Mouse (Mus musculus) midbrain, embryonic 13.5 days (tissue): ENCODE data around the gene Bach2. TPM values are rescaled to one million over a fixed set of nuclear protein-coding genes. Genes with fewer than 3 reads are reported as not detected.

Experiments
- ATAC-seq: fragments of 200-750 bp; cut with Nextera tagmentation; 2 replicates; pipeline ENCODE4 v1.8.0; 2017; ENCODE audit warnings: mild to moderate bottlenecking, moderate TSS enrichment, moderate library complexity
- H3K27ac ChIP-seq: fragments of 300-500 bp; sonication (generic); 2 replicates; pipeline ENCODE4 v1.5.1; 2015; ENCODE audit warnings: inconsistent platforms, mild to moderate bottlenecking, moderate library complexity
- H3K27me3 ChIP-seq: fragments of 300-500 bp; sonication (generic); 2 replicates; pipeline ENCODE4 v1.6.1; 2015; ENCODE audit warnings: mild to moderate bottlenecking, inconsistent platforms
- H3K36me3 ChIP-seq: fragments of 300-500 bp; sonication (generic); 2 replicates; pipeline ENCODE4 v1.6.1; 2015; ENCODE audit warnings: mild to moderate bottlenecking, inconsistent platforms
- H3K4me1 ChIP-seq: fragments of 300-500 bp; sonication (generic); replicated peaks from 2 replicates; pipeline ENCODE4 v1.6.1; 2015; ENCODE audit warnings: inconsistent platforms
- H3K4me2 ChIP-seq: fragments of 300-500 bp; sonication (generic); replicated peaks from 2 replicates; pipeline ENCODE4 v1.6.1; 2015; ENCODE audit warnings: moderate library complexity, mild to moderate bottlenecking, inconsistent platforms
- H3K4me3 ChIP-seq: fragments of 300-500 bp; sonication (generic); replicated peaks from 2 replicates; pipeline ENCODE4 v1.5.1; 2015; ENCODE audit warnings: mild to moderate bottlenecking, inconsistent platforms
- H3K9ac ChIP-seq: fragments of 300-500 bp; sonication (generic); replicated peaks from 2 replicates; pipeline ENCODE4 v1.6.1; 2015; ENCODE audit warnings: mild to moderate bottlenecking, inconsistent platforms
- H3K9me3 ChIP-seq: fragments of 300-500 bp; sonication (generic); 2 replicates; pipeline ENCODE4 v1.6.1; 2016; ENCODE audit warnings: mild to moderate bottlenecking, inconsistent platforms
- WGBS: fragments of 180-500 bp; shearing (Covaris S2); methylation state at CpG from one replicate; pipeline ENCODE4 v1.1.7; 2015; 5-methylcytosine and 5-hydroxymethylcytosine counted together
- polyA plus RNA-seq: library from polyadenylated mRNA; unstranded; fragments of >200 nt; fragmentation: Nextera tagmentation; extraction: Ambion mirVana; gene quantifications from 2 replicates; pipeline ENCODE4 v1.2.1, GENCODE M21; 2015

Gene Bach2
- polyA plus RNA-seq, 1 experiment from 2014 or later, result 22.7 TPM

- Histone ChIP-seq H3K4me2 (no peak overlapping the region), H3K4me1 (no peaks in the 10 kb centered on the region), H3K27me3 (no peaks in the 10 kb centered on the region), H3K27ac (no peak overlapping the region), H3K9ac (no peak overlapping the region), H3K36me3 (peaks cover 22% of the 10 kb centered on the region), H3K4me3 (no peak overlapping the region), H3K9me3 (no peaks in the 10 kb centered on the region)
- WGBS, result 82% methylated on average over 4 of the region's 4 CpGs
- no peak for ATAC-seq
These were observed 263.6 kb downstream of the Bach2 start for GRCm38 (mm10) chr4:32502181-32502580.

GRCm38 (mm10) chr4:32504236-32504635, 265.6 kb downstream of the Bach2 start:
- H3K9ac ChIP-seq, result no peak overlapping the region
- H3K4me3 ChIP-seq, result no peak overlapping the region
- WGBS, result 95% methylated on average over 11 of the region's 11 CpGs
- no peak for ATAC-seq
- no peak overlapping the region for H3K27ac ChIP-seq
- no peaks in the 10 kb centered on the region for H3K27me3 ChIP-seq
- H3K36me3 ChIP-seq, result peaks cover 22% of the 10 kb centered on the region
- peaks cover 18% of the 10 kb centered on the region for H3K4me1 ChIP-seq
- H3K9me3 ChIP-seq, result no peaks in the 10 kb centered on the region
- H3K4me2 ChIP-seq, result no peak overlapping the region

- H3K27ac ChIP-seq, result no peak overlapping the region
- no peak overlapping the region for H3K4me2 ChIP-seq
- H3K4me1 ChIP-seq, result peaks cover 27% of the 10 kb centered on the region
These were observed 267.8 kb downstream of the Bach2 start for GRCm38 (mm10) chr4:32506306-32506808.

GRCm38 (mm10) chr4:32507041-32507440, 268.4 kb downstream of the Bach2 start:
- ATAC-seq, result no peak
- 90% methylated on average over 6 of the region's 6 CpGs for WGBS
- Histone ChIP-seq H3K9me3 (no peaks in the 10 kb centered on the region), H3K27me3 (no peaks in the 10 kb centered on the region), H3K4me2 (no peak overlapping the region), H3K9ac (no peak overlapping the region), H3K36me3 (peaks cover 18% of the 10 kb centered on the region), H3K4me3 (no peak overlapping the region), H3K27ac (no peak overlapping the region), H3K4me1 (peaks cover 30% of the 10 kb centered on the region)

More at GRCm38 (mm10) chr4:32506306-32506808, 267.8 kb downstream of the Bach2 start:
- peaks cover 22% of the 10 kb centered on the region for H3K36me3 ChIP-seq
- no peaks in the 10 kb centered on the region for H3K9me3 ChIP-seq
- WGBS, result 92% methylated on average over 7 of the region's 7 CpGs
- ATAC-seq, result no peak
- no peak overlapping the region for H3K4me3 ChIP-seq
- H3K27me3 ChIP-seq, result no peaks in the 10 kb centered on the region
- no peak overlapping the region for H3K9ac ChIP-seq

- Histone ChIP-seq H3K4me2 (no peak overlapping the region), H3K36me3 (peaks cover 7% of the 10 kb centered on the region), H3K9me3 (no peaks in the 10 kb centered on the region), H3K4me3 (no peak overlapping the region), H3K27ac (peak overlapping the region; percentile 68), H3K9ac (no peak overlapping the region), H3K4me1 (peaks cover 30% of the 10 kb centered on the region), H3K27me3 (no peaks in the 10 kb centered on the region)
- 0 out of 2 replicates have a peak, but pooled peaks have one; percentile 19 for ATAC-seq
- WGBS, result 19% methylated on average over 2 of the region's 2 CpGs
These were observed 270.0 kb downstream of the Bach2 start for GRCm38 (mm10) chr4:32508572-32508971.

GRCm38 (mm10) chr4:32508996-32509395, 270.4 kb downstream of the Bach2 start:
- peak overlapping the region; percentile 68; the same call in 1 of the 2 replicates for H3K27ac ChIP-seq
- peaks cover 30% of the 10 kb centered on the region for H3K4me1 ChIP-seq
- no peaks in the 10 kb centered on the region for H3K27me3 ChIP-seq
- no peaks in the 10 kb centered on the region for H3K9me3 ChIP-seq
- ATAC-seq, result peak; percentile 65; the same call in 1 of the 2 replicates
- H3K9ac ChIP-seq, result no peak overlapping the region
- H3K4me3 ChIP-seq, result no peak overlapping the region
- peaks cover 5% of the 10 kb centered on the region for H3K36me3 ChIP-seq
- no peak overlapping the region for H3K4me2 ChIP-seq
- 17% methylated on average over 8 of the region's 8 CpGs for WGBS

GRCm38 (mm10) chr4:32509832-32510612, 271.4 kb downstream of the Bach2 start:
- Histone ChIP-seq H3K4me2 (no peak overlapping the region), H3K27ac (no peak overlapping the region)
- WGBS, result 63% methylated on average over 9 of the region's 9 CpGs

GRCm38 (mm10) chr4:32510940-32511339, 272.3 kb downstream of the Bach2 start:
- no peak overlapping the region for H3K4me3 ChIP-seq
- ATAC-seq, result no peak
- no peaks in the 10 kb centered on the region for H3K27me3 ChIP-seq
- no peak overlapping the region for H3K4me2 ChIP-seq
- no peak overlapping the region for H3K9ac ChIP-seq
- no peaks in the 10 kb centered on the region for H3K9me3 ChIP-seq
- H3K4me1 ChIP-seq, result peaks cover 37% of the 10 kb centered on the region
- H3K36me3 ChIP-seq, result no peaks in the 10 kb centered on the region; the same call in none of the 2 replicates
- 76% methylated on average over 7 of the region's 7 CpGs for WGBS
- no peak overlapping the region for H3K27ac ChIP-seq

More at GRCm38 (mm10) chr4:32509832-32510612, 271.4 kb downstream of the Bach2 start:
- peaks cover 34% of the 10 kb centered on the region for H3K4me1 ChIP-seq
- H3K9ac ChIP-seq, result no peak overlapping the region
- no peaks in the 10 kb centered on the region for H3K27me3 ChIP-seq
- H3K36me3 ChIP-seq, result no peaks in the 10 kb centered on the region; the same call in none of the 2 replicates
- no peak overlapping the region for H3K4me3 ChIP-seq
- no peaks in the 10 kb centered on the region for H3K9me3 ChIP-seq
- ATAC-seq, result peak; percentile 47; the same call in 1 of the 2 replicates

- H3K4me1 ChIP-seq, result peaks cover 30% of the 10 kb centered on the region
- H3K9ac ChIP-seq, result no peak overlapping the region
- ATAC-seq, result no peak
- H3K27me3 ChIP-seq, result no peaks in the 10 kb centered on the region
- H3K4me2 ChIP-seq, result no peak overlapping the region
- no peak overlapping the region for H3K4me3 ChIP-seq
- no peaks in the 10 kb centered on the region for H3K9me3 ChIP-seq
- H3K27ac ChIP-seq, result no peak overlapping the region
- H3K36me3 ChIP-seq, result no peaks in the 10 kb centered on the region; the same call in 1 of the 2 replicates
- WGBS, result 88% methylated on average over 8 of the region's 8 CpGs
These were observed 277.5 kb downstream of the Bach2 start for GRCm38 (mm10) chr4:32516126-32516525.

GRCm38 (mm10) chr4:32518842-32519578, 280.4 kb downstream of the Bach2 start:
- H3K27me3 ChIP-seq, result no peaks in the 10 kb centered on the region
- H3K4me1 ChIP-seq, result peaks cover 48% of the 10 kb centered on the region
- peak overlapping the region; percentile 1; the same call in 1 of the 2 replicates for H3K27ac ChIP-seq
- H3K4me2 ChIP-seq, result no peak overlapping the region
- H3K4me3 ChIP-seq, result no peak overlapping the region
- no peaks in the 10 kb centered on the region for H3K36me3 ChIP-seq
- no peaks in the 10 kb centered on the region for H3K9me3 ChIP-seq
- peak; percentile 60; the same call in 1 of the 2 replicates for ATAC-seq
- 36% methylated on average over 6 of the region's 6 CpGs for WGBS
- no peak overlapping the region for H3K9ac ChIP-seq

GRCm38 (mm10) chr4:32520628-32521360, 282.2 kb downstream of the Bach2 start:
- Histone ChIP-seq H3K9ac (no peak overlapping the region), H3K27me3 (no peaks in the 10 kb centered on the region), H3K27ac (no peak overlapping the region), H3K4me1 (peaks cover 44% of the 10 kb centered on the region), H3K4me3 (no peak overlapping the region), H3K9me3 (no peaks in the 10 kb centered on the region), H3K4me2 (no peak overlapping the region), H3K36me3 (no peaks in the 10 kb centered on the region)
- ATAC-seq, result 0 out of 2 replicates have a peak, but pooled peaks have one; percentile 32
- WGBS, result 25% methylated on average over 18 of the region's 18 CpGs
